Mouse (Mus musculus): ENCODE results near the gene Gstm1.
"Not testable (repeated sequence)": the region's sequence is repeated elsewhere in the genome, so short reads cannot be mapped to it uniquely, and the experiment has no call there.

Gene Gstm1

GRCm38 (mm10) chr3:108017473-108018189 is at the start of gene Gstm1:
Gstm1 (minus strand) TSS chr3:108017973.
- peak; percentile 67 to 72 for DNase-seq

GRCm38 (mm10) chr3:108067370-108067934 is 49.7 kb upstream of the Gstm1 start:
- DNase-seq = no peak

- DNase-seq = no peak
Measured at GRCm38 (mm10) chr3:108065551-108065950, 47.8 kb upstream of the Gstm1 start.

GRCm38 (mm10) chr3:108064672-108065071 is 46.9 kb upstream of the Gstm1 start:
- no peak for DNase-seq

GRCm38 (mm10) chr3:108062648-108063047 is 44.9 kb upstream of the Gstm1 start:
- no peak for DNase-seq

GRCm38 (mm10) chr3:108061420-108061819 is 43.6 kb upstream of the Gstm1 start:
- DNase-seq = peak in 1 of 2 experiments; percentile 40

GRCm38 (mm10) chr3:108050493-108050892 is 32.7 kb upstream of the Gstm1 start:
- DNase-seq = no peak

GRCm38 (mm10) chr3:108048306-108048705 is 30.5 kb upstream of the Gstm1 start:
- no peak for DNase-seq

GRCm38 (mm10) chr3:108046944-108047655 is 29.3 kb upstream of the Gstm1 start:
- no peak for DNase-seq

GRCm38 (mm10) chr3:108044394-108045140 is 26.8 kb upstream of the Gstm1 start, which contains the start of gene Gstm4:
Gstm4 (minus strand) TSS chr3:108044894.
- peak; percentile 74 to 76 for DNase-seq

- no peak for DNase-seq
Measured at GRCm38 (mm10) chr3:108033156-108033555, 15.4 kb upstream of the Gstm1 start.

- DNase-seq = no peak
Measured at GRCm38 (mm10) chr3:108032113-108032512, 14.3 kb upstream of the Gstm1 start.

- DNase-seq = no peak
Measured at GRCm38 (mm10) chr3:108028641-108029365, 11.0 kb upstream of the Gstm1 start.

GRCm38 (mm10) chr3:108026597-108026996 is 8.8 kb upstream of the Gstm1 start:
- no peak for DNase-seq

GRCm38 (mm10) chr3:108026049-108026448 is 8.3 kb upstream of the Gstm1 start:
- DNase-seq = no peak

GRCm38 (mm10) chr3:108025318-108025717 is 7.5 kb upstream of the Gstm1 start:
- DNase-seq = no peak

- DNase-seq = no peak
Measured at GRCm38 (mm10) chr3:108022650-108023049, 4.9 kb upstream of the Gstm1 start.

GRCm38 (mm10) chr3:108020351-108021022 is 2.7 kb upstream of the Gstm1 start:
- not testable (repeated sequence) for DNase-seq

GRCm38 (mm10) chr3:108019226-108019625 is 1.5 kb upstream of the Gstm1 start:
- DNase-seq = not testable (repeated sequence)

GRCm38 (mm10) chr3:108018190-108018820 is 532 bp upstream of the Gstm1 start:
- DNase-seq = peak in 1 of 2 experiments; percentile 10

GRCm38 (mm10) chr3:108016468-108016867 is 1.3 kb downstream of the Gstm1 start:
- not testable (repeated sequence) for DNase-seq

Measured in spleen, adult 18-20 months (tissue).